Mouse (Mus musculus): Measurements from ENCODE around the gene Tmem108.

- TF ChIP-seq CTCF (IDR thresholded peaks at IDR 0.05; ENCODE audit: borderline replicate concordance, control insufficient read depth, extremely low read depth, insufficient read depth, low read length, poor library complexity): no peak
- no peak for TF ChIP-seq POLR2A (IDR thresholded peaks at IDR 0.05; ENCODE audit: control insufficient read depth, extremely low read depth, insufficient read depth, low read length, poor library complexity)
Measured at GRCm38 (mm10) chr9:103712711-103713110, 48.9 kb downstream of the Tmem108 start.

All from thymus, adult 2 months (tissue).